Mouse (Mus musculus) adrenal gland, adult 8-10 months (tissue): ENCODE data around the gene Ccdc162. TPM values are rescaled to one million over a fixed set of nuclear protein-coding genes. Genes with fewer than 3 reads are reported as not detected.

Source experiments
- DNase-seq: peaks from one replicate; pipeline ENCODE4 v3.0.0; 2022
- total RNA-seq, 4 experiments: library from RNA; stranded (reverse); gene quantifications; 2 replicates each; pipeline ENCODE4 v1.2.4; 2022

Ccdc162 gene
- total RNA-seq, 4 experiments from 2014 or later, result 0.35 to 1.4 (median 0.58) TPM

DNA sequence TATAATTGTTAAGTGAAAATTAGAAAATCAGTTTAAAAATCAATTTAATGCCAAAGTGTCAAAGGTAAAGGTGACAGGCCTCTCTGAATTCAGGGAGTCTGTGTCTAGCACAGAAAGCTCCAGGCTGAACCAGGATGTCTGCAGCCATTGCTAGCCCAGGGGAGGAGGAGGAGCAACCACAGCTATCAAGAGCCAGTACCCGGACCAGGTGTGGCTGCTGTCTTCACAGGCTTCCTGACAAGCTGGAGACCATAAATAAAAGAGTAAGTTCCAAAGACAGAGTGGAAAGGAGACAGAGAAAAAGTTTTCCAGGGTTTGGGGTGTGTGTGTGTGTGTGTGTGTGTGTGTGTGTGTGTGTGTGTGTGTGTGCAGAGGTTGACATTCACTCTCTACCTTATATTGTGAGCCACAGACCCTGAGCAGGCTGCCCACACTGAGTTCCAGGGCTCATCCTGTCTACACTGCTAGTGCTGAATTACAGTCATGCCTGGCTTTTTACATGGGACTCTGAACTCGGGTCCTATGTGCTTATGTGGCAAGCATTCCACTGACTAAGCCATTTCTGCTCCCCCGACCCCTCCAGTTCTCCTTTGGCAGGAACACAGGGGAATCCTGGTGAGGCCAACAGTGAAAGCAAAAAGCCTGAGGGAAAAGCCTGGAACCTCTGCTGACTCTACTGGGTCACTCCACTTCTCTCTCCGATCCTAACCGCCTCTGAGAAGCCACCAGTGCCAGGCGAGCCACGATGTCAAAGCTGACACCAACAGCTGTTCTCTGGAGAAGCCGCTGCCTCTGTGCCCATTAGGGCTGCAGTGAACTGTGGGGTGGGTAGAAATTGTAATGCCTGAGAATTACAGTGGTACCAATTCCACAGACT is 140.7 kb downstream of the Ccdc162 start:
- no peak for DNase-seq

DNA sequence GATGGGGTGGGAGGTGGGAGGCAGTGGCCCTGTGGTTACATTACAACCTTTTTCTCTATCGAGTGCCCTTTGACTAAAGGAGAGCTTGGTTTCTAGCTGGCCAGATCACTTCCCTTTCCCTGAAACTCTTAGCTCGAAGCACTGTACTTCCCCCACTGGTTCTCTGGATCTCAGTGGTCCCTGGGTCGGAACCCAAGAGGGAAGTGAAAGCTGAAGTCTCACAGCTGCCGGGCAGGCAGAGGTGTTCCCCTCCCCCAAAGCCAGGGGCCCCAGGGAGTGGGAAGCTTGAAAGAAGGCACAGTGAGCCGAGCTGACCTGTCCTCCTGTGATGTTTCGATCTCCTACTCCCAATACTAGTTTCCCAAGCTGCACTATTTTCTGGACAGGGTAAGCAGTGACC is 143.2 kb downstream of the Ccdc162 start:
- DNase-seq, result no peak

DNA sequence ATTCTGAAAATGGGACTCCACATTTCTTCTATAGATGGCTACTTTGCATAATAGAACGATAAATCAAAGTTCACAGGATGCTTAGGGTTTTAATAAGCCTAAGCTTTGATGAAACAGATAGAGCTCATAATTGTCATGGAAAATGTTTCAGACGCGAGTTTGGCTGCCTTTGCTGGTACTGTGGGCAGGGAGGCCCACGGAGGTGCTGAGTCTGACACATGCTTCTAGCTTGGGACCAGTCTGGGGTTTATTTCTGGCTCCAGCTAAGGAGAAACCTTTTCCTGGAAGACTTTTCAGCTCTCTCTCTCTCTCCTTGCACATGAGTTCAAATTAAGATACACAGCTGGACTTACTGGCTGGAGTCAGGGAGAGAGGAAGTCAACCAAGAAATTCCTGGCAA is 144.2 kb downstream of the Ccdc162 start:
- no peak for DNase-seq

DNA sequence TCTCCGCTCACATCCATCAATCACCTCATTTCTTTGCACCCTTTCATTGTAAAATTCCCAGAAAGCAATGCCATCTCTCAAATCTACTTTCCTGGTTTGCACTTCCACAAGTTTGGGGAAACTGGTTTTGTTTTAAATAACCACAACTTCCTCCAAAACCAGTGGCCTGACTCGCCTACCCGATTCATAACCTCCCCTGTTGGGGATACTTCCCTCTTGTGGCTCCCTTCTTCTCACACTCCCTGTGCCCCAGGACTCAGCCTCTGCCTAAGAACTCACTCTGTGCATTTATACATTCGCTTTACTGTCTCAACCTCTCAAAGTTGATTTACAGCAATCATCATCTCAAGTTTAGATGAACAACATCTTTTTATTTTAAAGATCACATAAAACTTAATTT is 145.4 kb downstream of the Ccdc162 start:
- DNase-seq, result no peak

DNA sequence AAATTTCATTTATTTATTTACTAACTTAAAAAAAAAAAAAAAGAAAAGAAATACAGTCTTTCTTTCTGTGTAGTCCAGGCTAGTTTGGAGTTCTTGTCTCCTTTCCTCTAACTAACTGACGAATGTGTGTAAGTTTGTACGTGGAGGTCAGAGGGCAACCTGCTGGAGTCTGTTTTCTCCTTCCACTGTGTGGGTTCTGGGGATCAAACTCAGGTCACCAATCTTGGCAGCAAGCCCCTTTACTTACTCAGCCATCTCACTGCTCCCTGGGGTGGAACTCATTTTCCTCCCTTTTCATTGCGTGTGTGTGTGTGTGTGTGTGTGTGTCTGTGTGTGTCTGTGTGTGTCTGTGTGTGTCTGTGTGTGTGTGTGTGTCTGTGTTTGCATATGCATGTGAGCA is 148.1 kb downstream of the Ccdc162 start:
- no peak for DNase-seq

DNA sequence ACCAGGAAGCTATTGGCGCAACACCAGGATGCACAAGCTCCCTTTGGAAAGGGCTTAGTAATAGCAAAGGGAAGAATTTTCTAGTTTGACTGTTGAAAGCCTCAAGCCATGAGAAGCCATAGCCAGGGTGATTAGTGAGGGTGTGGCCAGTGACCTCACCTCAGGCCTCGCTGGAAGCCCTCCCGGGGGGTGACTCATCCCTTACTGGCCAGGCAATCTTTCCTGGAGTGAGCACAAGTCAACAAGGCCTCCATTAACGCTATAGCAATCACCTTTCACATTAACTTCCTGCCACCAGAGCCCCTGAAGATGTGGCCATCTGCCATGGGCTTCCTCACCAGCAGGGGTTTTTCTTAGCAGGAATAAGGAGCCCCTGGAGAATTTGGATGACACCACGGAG is 151.3 kb downstream of the Ccdc162 start:
- peak; percentile 50 for DNase-seq

DNA sequence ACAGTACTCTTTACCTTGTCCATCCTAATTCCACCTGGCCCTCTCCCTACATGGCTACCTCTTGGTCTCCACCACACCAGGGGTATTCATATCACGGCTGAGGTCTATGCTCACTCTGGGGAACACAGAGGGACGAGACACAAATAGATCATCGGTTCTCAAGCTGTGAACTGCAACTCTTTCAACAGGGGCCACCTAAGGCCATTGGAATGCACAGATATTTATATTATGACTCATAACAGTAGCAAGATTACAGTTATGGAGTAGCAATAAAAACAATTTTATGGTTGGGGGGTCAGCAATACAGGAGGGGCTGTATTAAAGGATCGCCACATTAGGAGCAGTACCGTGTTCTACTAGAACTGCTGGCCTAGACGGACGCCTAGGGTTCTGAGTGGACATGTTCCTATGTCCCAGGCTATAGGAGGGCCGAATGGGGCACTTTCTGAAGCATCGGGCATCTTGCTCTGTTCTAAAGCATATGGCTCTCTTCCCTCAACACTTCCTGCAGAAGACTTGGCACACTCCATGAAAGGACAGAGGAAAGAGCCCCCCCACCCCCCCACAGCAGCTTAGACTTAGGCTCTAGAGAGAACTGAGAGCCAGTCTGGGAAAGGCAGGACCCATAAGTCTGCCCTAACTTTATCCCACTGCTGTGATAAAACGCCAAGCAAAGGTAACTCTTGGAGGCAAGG is 154.6 kb downstream of the Ccdc162 start:
- no peak for DNase-seq

DNA sequence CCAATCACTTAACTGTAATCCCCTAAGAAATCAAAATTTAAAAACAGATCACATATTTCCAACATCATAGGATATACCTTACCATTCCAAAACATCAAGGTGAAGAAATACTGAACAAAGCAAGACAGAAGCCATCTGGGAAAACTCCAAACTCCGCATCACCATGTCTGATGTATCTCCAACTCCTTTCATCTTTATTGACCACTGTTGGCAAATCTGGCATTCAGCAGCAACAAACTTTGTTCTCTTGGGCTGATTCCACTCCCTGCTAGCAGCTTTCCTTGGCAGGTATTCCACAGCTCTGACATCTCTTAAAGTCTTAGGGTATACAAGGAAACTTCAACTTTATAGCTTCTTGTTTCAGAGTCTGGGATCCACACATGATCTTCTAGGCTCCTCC is 158.0 kb downstream of the Ccdc162 start:
- no peak for DNase-seq

DNA sequence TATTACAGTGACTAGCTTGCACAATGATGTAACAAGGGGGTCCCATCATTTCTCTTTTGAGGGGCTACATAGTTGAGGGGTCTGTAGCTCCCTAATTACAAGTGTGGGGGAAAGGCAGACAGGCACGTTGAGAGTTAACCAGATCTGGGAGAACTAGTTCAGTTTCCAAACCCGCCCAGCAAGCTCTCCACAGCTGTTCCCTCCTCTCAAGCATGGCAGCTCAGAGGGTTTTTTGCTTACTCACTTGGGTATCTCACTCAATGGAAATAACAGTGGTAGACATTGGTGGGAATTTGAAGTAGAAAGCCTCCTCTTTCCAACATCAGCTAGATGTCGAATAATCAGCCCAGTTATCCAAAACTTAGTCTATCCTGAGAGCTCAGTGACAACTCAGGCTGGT is 161.4 kb downstream of the Ccdc162 start:
- DNase-seq, result no peak

DNA sequence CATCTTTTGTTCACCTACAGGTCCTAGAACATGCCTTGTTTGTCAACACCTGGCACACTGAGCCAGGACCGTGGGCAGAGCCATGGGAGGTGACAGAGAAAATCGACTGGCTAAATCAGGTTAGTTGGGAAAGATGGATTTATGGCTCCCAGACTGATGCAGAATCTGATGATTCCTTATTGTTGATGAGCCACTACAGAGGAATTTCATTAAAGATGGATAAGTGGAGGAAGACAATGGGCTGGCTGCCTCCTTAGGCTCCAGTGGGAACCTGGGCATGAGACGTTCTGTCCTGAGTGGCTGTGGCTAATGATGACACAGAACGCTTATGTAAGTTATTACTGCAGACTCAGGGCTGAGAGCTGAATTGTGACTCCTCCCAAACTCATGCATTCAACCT is 162.7 kb downstream of the Ccdc162 start:
- no peak for DNase-seq

DNA sequence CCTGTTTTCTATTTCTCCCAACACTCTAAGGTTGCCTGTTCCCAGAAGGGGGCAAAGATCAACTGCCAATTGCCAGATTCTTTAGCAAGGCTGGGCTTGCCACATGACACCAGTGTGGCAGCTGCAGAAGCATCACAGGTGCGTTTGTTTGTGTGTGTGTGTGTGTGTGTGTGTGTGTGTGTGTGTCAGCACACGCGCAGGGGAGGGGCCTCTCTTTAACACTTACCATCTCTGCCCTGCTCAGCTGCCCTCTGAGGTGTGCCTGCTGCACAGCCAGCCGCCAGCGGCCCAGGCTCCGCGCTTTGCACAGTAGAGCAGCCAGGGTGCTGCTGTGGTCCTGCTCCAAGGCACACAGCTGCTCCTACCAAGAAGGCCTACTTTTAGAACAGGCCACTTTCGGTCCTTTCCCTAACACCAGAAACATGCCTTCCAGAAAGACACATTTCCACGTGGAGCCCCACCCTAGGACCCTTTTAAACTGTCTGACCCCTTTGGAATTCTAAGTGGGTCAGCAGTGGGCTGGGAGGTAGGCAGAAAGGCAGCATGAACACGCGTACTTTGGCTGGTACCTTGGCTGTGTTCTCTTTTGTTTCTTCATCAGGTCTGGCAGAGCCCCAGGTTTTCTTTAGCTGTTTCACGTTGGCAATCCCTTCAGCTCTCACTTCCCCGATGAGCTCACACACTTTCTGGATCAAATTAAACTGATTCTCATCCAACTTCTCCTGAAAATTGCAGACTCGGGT is 163.4 kb downstream of the Ccdc162 start:
- peak; percentile 19 for DNase-seq

DNA sequence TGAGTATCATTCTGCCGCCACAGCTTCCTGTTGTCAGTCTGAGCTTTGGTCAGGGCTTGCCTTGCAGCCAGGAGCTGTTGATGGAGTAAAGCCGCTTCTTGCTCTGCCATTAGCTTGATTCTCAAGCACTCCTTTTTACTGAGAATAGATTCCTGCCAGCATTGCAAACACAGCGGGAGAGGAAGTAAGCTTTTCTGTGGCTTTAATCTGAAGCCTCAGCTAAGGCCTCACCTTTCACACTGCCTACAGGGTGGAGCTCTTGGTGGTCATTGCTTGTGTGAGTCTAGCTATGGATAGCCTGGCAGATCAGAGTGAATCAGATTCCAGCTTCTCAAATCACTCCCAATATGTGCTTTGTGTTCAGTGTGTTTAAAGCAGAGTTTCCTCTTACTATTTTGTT is 164.1 kb downstream of the Ccdc162 start:
- no peak for DNase-seq

DNA sequence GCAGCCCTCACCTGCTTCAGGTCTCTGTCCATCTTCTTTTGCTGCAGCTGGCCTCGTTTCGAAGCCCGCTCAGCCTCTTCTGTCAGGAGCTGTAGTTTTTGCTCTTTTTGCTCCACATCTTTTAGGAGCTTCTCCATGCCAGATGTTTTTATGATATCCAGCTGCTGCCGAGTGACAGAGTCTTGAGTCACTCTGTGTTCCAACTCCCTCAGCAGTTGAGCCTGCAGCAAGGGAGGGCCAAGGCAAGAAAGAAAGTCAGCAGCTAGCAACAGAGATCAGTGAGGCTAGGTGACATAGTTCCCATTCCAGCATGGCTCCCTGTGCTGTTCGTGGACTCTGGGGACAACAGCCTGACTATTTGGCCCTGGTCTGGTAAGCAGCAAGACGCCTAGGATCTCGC is 165.7 kb downstream of the Ccdc162 start:
- no peak for DNase-seq

DNA sequence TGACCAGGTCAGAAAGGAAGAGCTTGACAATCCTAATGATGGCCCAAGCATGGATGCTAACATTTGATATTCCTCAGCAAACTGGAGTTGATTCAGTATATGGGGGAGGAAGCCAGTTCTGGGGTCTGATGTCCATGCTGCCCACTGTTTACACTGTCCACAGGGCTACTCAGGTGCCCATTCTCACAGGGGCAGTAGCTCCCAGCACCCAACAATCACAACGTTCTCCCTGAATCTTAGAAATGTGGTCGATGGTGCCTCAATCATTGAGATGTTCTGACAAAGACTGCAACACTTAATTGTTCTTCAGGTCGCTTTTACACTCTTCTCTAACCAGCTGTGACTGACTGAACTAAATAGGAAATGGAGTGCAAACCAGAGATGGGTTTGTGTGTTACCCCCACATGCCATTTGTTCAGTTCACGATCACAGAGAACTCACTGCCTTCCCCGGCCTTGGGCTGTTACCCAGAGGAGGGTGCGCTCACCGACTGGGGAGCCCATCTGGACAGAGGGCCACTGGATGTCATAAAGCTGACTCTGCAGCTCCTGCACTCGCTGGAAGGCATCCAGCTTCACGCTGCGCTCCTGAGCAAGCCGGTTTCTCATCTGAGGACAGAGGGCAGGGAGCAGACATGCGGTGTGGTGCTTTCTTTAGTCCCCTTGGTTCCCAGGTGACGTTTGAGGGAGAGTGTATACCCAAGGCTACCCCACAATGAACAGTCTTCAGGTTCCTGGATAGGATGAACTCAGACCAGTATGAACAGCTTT is 169.9 kb downstream of the Ccdc162 start:
- no peak for DNase-seq

DNA sequence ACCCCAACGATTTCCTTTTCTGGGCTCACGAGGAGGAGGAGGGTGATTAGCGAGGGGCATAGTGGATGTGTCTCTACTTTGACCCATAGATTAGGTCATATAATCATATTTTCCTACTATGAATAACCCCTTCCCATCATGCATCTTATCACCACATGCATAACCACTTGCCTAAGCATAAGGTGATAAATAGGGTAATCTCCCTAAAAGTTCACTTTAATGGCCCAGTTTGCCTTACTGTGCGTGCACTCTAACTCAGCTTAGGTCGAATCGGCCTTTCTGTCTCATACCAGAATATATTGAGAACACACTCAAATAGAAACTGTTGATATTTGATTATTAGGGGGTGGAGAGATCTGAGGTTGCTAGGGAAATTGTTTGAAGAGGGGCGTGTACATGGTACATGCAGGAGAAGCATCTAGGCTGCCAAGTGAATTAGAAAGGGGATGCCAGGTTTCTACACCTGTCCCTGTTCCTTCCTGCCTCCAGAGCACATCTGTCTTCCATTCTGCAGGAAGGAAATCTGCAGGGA is 171.1 kb downstream of the Ccdc162 start:
- no peak for DNase-seq

DNA sequence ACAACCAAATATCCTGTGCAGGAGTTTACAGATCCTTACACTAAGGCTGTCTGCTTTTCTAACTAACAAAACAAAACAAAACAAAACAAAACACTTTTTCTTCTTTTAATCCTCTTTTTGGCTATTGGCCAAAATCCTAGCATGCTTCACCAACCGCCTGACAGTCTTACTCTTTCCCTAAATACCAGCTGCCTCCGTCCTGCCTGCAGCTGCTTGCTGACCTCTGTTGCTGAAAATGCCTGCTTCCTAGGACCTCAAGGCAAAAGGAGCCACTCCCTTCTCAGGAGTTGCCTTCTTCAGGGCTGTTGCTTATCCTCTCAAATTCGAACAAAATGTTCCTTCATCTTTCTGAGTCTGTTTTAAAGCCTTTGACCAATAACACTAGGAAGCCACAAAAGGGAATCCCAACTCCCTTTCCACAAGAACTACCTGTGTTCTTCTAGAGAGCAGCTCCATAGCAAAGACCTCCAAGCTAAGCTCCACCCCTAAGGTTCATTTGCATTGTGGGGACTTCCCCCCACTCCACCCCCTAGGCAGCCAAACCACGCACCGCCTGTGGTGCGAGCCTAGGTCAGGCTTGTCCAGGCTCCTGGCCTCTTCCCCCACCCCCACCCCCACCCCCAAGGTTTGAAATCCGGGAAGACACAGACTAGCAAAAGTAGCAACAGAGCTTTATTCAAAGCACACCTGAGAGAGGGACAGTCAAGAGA is 171.8 kb downstream of the Ccdc162 start:
- no peak for DNase-seq

DNA sequence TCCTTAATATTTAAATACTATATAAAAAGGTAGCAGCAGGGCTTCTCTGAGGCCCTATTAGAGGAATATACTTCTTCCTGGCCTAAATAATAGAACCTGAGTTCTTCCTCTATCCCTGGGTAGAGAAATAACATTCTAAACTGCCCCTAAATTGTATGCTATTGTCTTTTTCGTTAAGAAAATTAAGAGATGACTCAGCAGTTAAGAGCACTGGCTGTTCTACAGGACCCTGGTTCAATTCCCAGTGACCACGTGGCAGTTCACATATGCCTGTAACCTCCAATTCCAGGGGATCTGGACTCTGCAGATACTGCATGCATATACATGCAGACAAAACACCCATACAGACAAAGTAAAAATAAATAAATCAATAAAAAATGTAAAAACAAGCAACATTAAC is 172.6 kb downstream of the Ccdc162 start:
- DNase-seq, result no peak

DNA sequence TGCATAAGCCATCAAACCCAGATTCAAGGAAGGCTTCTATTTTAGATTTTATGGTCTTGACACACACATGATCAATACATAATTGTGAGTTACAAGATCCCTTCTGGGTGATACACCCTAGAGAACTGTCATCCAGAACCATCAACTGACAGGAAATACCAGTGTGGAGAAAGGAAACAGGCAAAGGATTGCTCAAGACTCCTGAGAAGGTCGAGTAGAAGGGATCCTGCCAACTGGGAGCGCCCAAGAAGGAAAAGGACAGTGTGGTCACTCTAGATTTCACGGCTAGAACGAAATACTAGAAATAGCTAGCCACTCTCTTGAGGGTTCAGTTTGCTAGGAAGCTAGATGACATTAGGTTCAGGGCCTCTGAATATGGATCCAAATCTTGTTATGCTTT is 173.0 kb downstream of the Ccdc162 start:
- no peak for DNase-seq

DNA sequence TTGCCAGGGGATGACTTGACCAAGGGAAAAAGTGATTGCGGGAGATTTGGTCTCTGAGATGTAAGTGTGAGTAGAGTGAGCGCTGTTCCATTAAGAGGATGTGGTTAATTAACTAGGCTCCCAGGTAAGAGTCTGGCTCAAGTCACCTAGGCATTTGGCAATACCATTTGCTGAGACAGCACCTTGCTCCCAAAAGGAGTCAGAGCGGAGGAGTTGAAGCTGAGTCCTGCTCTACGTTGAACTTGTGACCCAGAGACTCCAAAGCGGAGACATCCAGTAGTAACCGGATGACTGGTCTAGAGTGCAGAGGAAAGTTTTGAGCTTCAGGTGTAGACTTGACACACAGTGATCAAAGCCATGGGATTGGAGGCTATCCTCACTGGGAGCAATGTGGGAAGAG is 174.4 kb downstream of the Ccdc162 start:
- no peak for DNase-seq

DNA sequence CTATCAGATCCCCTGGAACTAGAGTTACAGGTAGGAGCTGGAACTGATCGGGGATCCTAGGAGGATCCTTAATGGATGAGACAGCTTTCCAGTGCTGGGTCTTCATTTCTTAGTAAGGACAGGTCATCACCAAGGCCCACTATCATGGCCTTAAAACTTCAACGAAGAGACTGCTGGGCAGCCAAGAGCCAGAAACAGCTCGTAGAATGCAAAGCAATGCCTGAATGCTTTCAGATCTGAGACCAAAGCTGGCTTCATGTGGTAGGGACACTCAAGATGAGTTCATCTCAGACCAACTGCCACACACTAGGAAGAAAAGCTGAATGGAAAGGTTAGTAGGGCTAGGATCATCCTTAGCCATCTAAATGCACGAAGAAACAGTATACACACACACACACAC is 177.4 kb downstream of the Ccdc162 start:
- DNase-seq, result no peak

DNA sequence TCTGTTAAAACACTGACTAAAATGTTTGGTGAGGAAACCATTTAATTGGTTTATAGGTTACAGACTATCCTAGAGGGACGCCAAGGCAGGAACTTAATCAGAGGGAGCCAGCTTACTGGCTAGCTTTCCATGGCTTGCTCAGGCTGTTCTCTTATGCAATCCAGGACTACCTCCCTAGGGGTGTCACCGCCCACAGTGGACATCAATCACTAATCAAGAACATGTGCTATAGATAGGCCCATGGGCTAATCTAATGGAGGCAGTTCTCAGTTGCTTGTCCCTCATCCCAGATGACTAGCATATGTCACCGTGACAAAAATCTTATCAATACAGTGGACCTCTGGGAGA is 178.5 kb downstream of the Ccdc162 start:
- no peak for DNase-seq
